Mouse (Mus musculus): ENCODE measurements around the gene Galm.

GRCm38 (mm10) chr17:80095254-80095899 lies 31.9 kb upstream of the Galm start:
- TF ChIP-seq CTCF (IDR thresholded peaks at IDR 0.05; ENCODE audit: insufficient read depth, low read length) (no peak), POLR2A (IDR thresholded peaks at IDR 0.05; ENCODE audit: borderline replicate concordance, extremely low read depth, low read depth, low read length) (peak; percentile 38; the same call in 1 of the 2 replicates)

All from lung, adult 2 months (tissue).